In genomic region chr15:102256431-102257201, GRCm38 (mm10) we compare ENCODE assay signal across 8 mouse cellular contexts. TPM values are rescaled to one million over a fixed set of nuclear protein-coding genes. Genes with fewer than 3 reads are reported as not detected.
DNase-seq lines count a peak whose midpoint lies in the region; ATAC-seq and TF ChIP-seq lines count a peak whose summit lies in the region.

No protein-coding gene starts in this region.

- TF ChIP-seq POLR2A in bone marrow macrophage, adult 2 months (IDR thresholded peaks at IDR 0.05; ENCODE audit: borderline replicate concordance, low read depth, low read length), result no peak

- H3K4me1 ChIP-seq in bone marrow macrophage, adult 2 months (ENCODE audit: control insufficient read depth, insufficient read depth, low read length), result no peaks in the 10 kb centered on the region
- peaks cover 8% of the 10 kb centered on the region for H3K4me1 ChIP-seq in heart, embryonic 16.5 days (ENCODE audit: control insufficient read depth, insufficient read depth, low read length)
- H3K4me1 ChIP-seq in midbrain, embryonic 12.5 days, result peaks cover 23% of the 10 kb centered on the region

- peak overlapping the region; percentile 76 for H3K4me2 ChIP-seq in heart, embryonic 16.5 days (ENCODE audit: low read depth, low read length)
- H3K4me2 ChIP-seq in midbrain, embryonic 12.5 days (replicated peaks), result peak overlapping the region; percentile 86

- H3K4me3 ChIP-seq in bone marrow macrophage, adult 2 months (ENCODE audit: insufficient read depth, low read length), result peak overlapping the region; percentile 54
- H3K4me3 ChIP-seq in heart, embryonic 16.5 days (ENCODE audit: low read length), result peak overlapping the region; percentile 66
- H3K4me3 ChIP-seq in midbrain, embryonic 12.5 days, result peak overlapping the region; percentile 54

- H3K9me3 ChIP-seq in heart, embryonic 16.5 days (replicated peaks; ENCODE audit: control insufficient read depth, low read length), result no peaks in the 10 kb centered on the region
- no peaks in the 10 kb centered on the region for H3K9me3 ChIP-seq in midbrain, embryonic 12.5 days

- WGBS in heart, embryonic 16.5 days, result 10% methylated on average over 22 of the region's 22 CpGs
- 8% methylated on average over 21 of the region's 22 CpGs for WGBS in midbrain, embryonic 12.5 days

- peak; percentile 38 to 42 for DNase-seq in left cerebral cortex, postnatal 36 days (ENCODE audit: low spot score in 2 of 2)
- DNase-seq in left cerebral cortex, adult 8-10 months (ENCODE audit: low spot score in 2 of 2), result no peak
- DNase-seq in urinary bladder, adult 2 months (ENCODE audit: low spot score), result no peak
- DNase-seq in layer of hippocampus, postnatal 10 days (ENCODE audit: low spot score in 2 of 2), result no peak
- DNase-seq in lung, postnatal 25 days (ENCODE audit: low spot score), result no peak

- H3K36me3 ChIP-seq in heart, embryonic 16.5 days (ENCODE audit: control insufficient read depth, insufficient read depth), result no peaks in the 10 kb centered on the region
- no peaks in the 10 kb centered on the region for H3K36me3 ChIP-seq in midbrain, embryonic 12.5 days

- intact Hi-C loops in left cerebral cortex, postnatal 36 days (cut with DNase I), result no loop called here

- H3K27me3 ChIP-seq in heart, embryonic 16.5 days (ENCODE audit: control insufficient read depth, insufficient read depth, low read length), result peaks cover 52% of the 10 kb centered on the region
- peaks cover 87% of the 10 kb centered on the region for H3K27me3 ChIP-seq in midbrain, embryonic 12.5 days

- ATAC-seq in heart, embryonic 16.5 days (replicated peaks; ENCODE audit: extremely low read depth, insufficient read depth, low FRiP score), result no peak
- peak; percentile 16; the same call in 1 of the 2 replicates for ATAC-seq in midbrain, embryonic 12.5 days (ENCODE audit: low FRiP score, low read depth)

- no peak for TF ChIP-seq CTCF in bone marrow macrophage, adult 2 months (IDR thresholded peaks at IDR 0.05; ENCODE audit: low read depth, low read length)

- H3K9ac ChIP-seq in heart, embryonic 16.5 days (ENCODE audit: low read length), result peak overlapping the region; percentile 74
- peak overlapping the region; percentile 52 for H3K9ac ChIP-seq in midbrain, embryonic 12.5 days (replicated peaks)

- H3K27ac ChIP-seq in bone marrow macrophage, adult 2 months (ENCODE audit: insufficient read depth, low read depth, low read length), result no peak overlapping the region
- peak overlapping the region; percentile 55 for H3K27ac ChIP-seq in heart, embryonic 16.5 days (ENCODE audit: low read length)
- no peak overlapping the region for H3K27ac ChIP-seq in midbrain, embryonic 12.5 days (replicated peaks)

RNA-seq across cellular contexts. Expression of gene Rarg, which starts 0.7 kb away (rescaled TPM):
- 10 to 100 TPM; 13.1 to 13.9 TPM for total RNA-seq in left cerebral cortex, postnatal 36 days (2021)
- total RNA-seq in left cerebral cortex, adult 8-10 months (2022), result 10 to 100 TPM; 13.5 to 16.8 (median 16.3) TPM
- 29.8 and 30.4 TPM in 2 replicates for polyA plus RNA-seq in bone marrow macrophage, adult 2 months (2012; ENCODE audit: insufficient read depth, insufficient read length, missing spikeins)
- 8.9 and 11.8 TPM in 2 replicates for polyA plus RNA-seq in heart, embryonic 16.5 days (2015; fragmentation: Nextera tagmentation; extraction: Ambion mirVana)
- 13.6 and 19.2 TPM in 2 replicates for polyA plus RNA-seq in midbrain, embryonic 12.5 days (2016; fragmentation: Nextera tagmentation; extraction: Ambion mirVana)
- polyA plus RNA-seq in urinary bladder, adult 2 months (2012; rRNA removed), result 72.2 and 76.7 TPM in 2 replicates
- 10 to 100 TPM; 12.5 to 15.6 TPM for total RNA-seq in layer of hippocampus, postnatal 10 days (2021)

RNA-seq across cellular contexts. Expression of gene Gm9918, which starts 13.7 kb away (rescaled TPM):
- total RNA-seq in left cerebral cortex, postnatal 36 days (2021), result not detected
- not detected for total RNA-seq in left cerebral cortex, adult 8-10 months (2022)
- not detected in 2 replicates for polyA plus RNA-seq in bone marrow macrophage, adult 2 months (2012; ENCODE audit: insufficient read depth, insufficient read length, missing spikeins)
- polyA plus RNA-seq in heart, embryonic 16.5 days (2015; fragmentation: Nextera tagmentation; extraction: Ambion mirVana), result 0.11 and 0.12 TPM in 2 replicates
- polyA plus RNA-seq in midbrain, embryonic 12.5 days (2016; fragmentation: Nextera tagmentation; extraction: Ambion mirVana), result 0.26 and 0.28 TPM in 2 replicates
- 0.56 and 0.59 TPM in 2 replicates for polyA plus RNA-seq in urinary bladder, adult 2 months (2012; rRNA removed)
- total RNA-seq in layer of hippocampus, postnatal 10 days (2021), result not detected

RNA-seq across cellular contexts. Expression of gene Mfsd5, which starts 22.6 kb away (rescaled TPM):
- total RNA-seq in left cerebral cortex, postnatal 36 days (2021), result 10 to 100 TPM; 40.9 to 43.9 TPM
- 10 to 100 TPM; 38.3 to 48.5 (median 42.1) TPM for total RNA-seq in left cerebral cortex, adult 8-10 months (2022)
- 71.6 and 78.4 TPM in 2 replicates for polyA plus RNA-seq in bone marrow macrophage, adult 2 months (2012; ENCODE audit: insufficient read depth, insufficient read length, missing spikeins)
- polyA plus RNA-seq in heart, embryonic 16.5 days (2015; fragmentation: Nextera tagmentation; extraction: Ambion mirVana), result 43.8 and 49.4 TPM in 2 replicates
- polyA plus RNA-seq in midbrain, embryonic 12.5 days (2016; fragmentation: Nextera tagmentation; extraction: Ambion mirVana), result 51.9 and 57.7 TPM in 2 replicates
- polyA plus RNA-seq in urinary bladder, adult 2 months (2012; rRNA removed), result 62.6 and 64.4 TPM in 2 replicates
- 10 to 100 TPM; 33.3 to 33.9 TPM for total RNA-seq in layer of hippocampus, postnatal 10 days (2021)

RNA-seq across cellular contexts. Expression of gene Itgb7, which starts 24.9 kb away (rescaled TPM):
- total RNA-seq in left cerebral cortex, postnatal 36 days (2021), result 1 to 10 TPM; 1.1 to 1.5 TPM
- total RNA-seq in left cerebral cortex, adult 8-10 months (2022), result 1 to 10 TPM in 2 of 4 experiments, under 1 TPM in 2; 0.23 to 2.9 (median 1.7) TPM
- 32.3 and 35.8 TPM in 2 replicates for polyA plus RNA-seq in bone marrow macrophage, adult 2 months (2012; ENCODE audit: insufficient read depth, insufficient read length, missing spikeins)
- polyA plus RNA-seq in heart, embryonic 16.5 days (2015; fragmentation: Nextera tagmentation; extraction: Ambion mirVana), result 3.9 and 6.9 TPM in 2 replicates
- polyA plus RNA-seq in midbrain, embryonic 12.5 days (2016; fragmentation: Nextera tagmentation; extraction: Ambion mirVana), result 0.84 and 1.6 TPM in 2 replicates
- 7.0 and 13.2 TPM in 2 replicates for polyA plus RNA-seq in urinary bladder, adult 2 months (2012; rRNA removed)
- total RNA-seq in layer of hippocampus, postnatal 10 days (2021), result 1 to 10 TPM; 1.3 to 2.5 TPM

RNA-seq across cellular contexts. Expression of gene Espl1, which starts 39.5 kb away (rescaled TPM):
- total RNA-seq in left cerebral cortex, postnatal 36 days (2021), result 1 to 10 TPM; 1.1 TPM
- total RNA-seq in left cerebral cortex, adult 8-10 months (2022), result 1 to 10 TPM in 3 of 4 experiments, under 1 TPM in 1; 0.91 to 1.5 (median 1.2) TPM
- polyA plus RNA-seq in bone marrow macrophage, adult 2 months (2012; ENCODE audit: insufficient read depth, insufficient read length, missing spikeins), result 15.6 and 17.9 TPM in 2 replicates
- 18.2 and 21.1 TPM in 2 replicates for polyA plus RNA-seq in heart, embryonic 16.5 days (2015; fragmentation: Nextera tagmentation; extraction: Ambion mirVana)
- 33.6 and 38.4 TPM in 2 replicates for polyA plus RNA-seq in midbrain, embryonic 12.5 days (2016; fragmentation: Nextera tagmentation; extraction: Ambion mirVana)
- 1.7 and 1.9 TPM in 2 replicates for polyA plus RNA-seq in urinary bladder, adult 2 months (2012; rRNA removed)
- 1 to 10 TPM; 4.5 to 6.2 TPM for total RNA-seq in layer of hippocampus, postnatal 10 days (2021)

Comparison
In these comparisons a context has a peak if more than half of its experiments do, and no peak if none do; other contexts are left out.
1. DNase-seq: peak in left cerebral cortex, postnatal 36 days (2 of 2); none in left cerebral cortex, adult 8-10 months (0 of 2), urinary bladder, adult 2 months (single experiment), layer of hippocampus, postnatal 10 days (0 of 2) and lung, postnatal 25 days (single experiment).
2. Peak in every context shown above with its lines, with median percentiles within 50 percentile points of each other: H3K4me3 ChIP-seq.